Mouse (Mus musculus): Measurements from ENCODE around the gene Arfip1. TPM values are rescaled to one million over a fixed set of nuclear protein-coding genes. Genes with fewer than 3 reads are reported as not detected.

The Arfip1 gene
- total and polyA plus RNA-seq, 3 experiments: 6.3 to 52.1 (median 50.7) TPM

DNA sequence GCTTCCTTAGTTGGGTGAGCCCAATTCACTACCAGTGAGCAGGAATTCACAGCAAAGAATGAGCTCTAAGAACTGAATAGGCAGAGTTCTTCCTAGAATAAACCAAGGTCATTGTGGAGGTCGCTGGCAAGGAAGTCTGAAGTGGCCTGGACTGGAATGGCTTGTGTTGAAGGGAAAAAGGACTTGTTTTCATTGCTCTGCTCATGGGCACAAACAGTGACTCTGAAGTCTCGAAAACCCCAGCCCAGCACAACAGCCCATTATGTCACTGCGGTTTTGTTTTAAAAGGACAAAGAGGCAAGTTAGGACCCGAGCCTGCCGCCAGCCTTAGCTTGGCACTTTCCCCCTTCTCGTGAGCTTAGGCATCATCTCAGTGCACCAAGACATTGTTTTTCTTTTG, 93.7 kb downstream of the Arfip1 start:
- DNase-seq: peak; percentile 43

DNA sequence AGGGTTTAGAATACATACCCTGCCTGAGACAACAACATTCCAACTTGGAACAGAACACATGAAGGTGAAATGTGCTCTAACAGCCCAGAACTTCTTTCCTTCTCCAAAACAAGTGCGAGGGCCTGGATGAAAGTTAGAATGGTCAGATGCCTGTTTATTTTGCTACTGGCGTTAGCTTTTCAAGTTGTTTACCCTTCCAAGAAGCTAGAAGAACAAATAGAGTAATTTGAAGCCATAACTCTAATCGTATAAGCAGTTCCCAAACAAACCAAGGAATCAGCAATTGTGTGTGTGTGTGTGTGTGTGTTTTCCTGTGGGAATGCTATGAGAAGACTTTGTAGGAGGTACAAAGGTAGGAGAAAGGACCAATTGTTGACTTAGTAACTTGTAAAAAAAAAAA, 97.5 kb downstream of the Arfip1 start:
- no peak for DNase-seq

DNA sequence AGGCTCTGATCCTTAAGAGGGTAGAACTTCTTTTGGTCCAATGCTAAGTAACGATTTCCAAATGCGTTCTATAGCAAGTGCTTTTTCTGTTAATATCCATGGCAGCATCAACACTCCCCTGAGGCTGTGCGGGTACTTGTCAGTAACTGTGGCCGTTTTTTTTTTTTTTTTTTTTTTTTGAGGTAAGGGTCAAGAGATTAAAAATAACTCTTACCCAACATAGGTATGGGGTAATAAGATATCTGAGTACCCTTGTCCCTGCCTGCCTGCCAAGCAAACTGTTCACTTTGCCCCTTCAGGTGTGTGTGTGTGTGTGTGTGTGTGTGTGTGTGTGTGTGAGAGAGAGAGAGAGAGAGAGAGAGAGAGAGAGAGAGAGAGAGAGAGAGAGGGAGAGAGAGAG, 98.1 kb downstream of the Arfip1 start:
- no peak for DNase-seq

DNA sequence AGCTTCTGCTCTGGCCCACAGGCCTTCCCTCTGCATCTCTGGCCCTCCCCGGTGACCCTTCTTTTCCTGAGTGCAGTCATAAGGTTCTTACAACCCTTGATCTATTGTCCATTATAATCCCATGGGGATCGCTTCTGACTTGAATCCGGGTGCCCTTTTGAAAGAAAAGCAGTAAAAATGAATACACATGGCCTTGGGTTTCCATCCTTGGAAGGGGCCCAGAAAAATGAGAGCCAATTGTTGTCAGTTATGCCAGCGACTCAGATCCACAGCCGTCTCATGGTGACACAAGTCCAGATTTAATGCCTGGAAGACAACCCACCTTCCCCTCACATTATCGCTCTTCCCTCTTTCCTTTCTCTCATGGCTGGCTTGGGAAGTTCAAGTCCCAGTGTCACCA, 100.3 kb downstream of the Arfip1 start:
- DNase-seq: peak; percentile 84

DNA sequence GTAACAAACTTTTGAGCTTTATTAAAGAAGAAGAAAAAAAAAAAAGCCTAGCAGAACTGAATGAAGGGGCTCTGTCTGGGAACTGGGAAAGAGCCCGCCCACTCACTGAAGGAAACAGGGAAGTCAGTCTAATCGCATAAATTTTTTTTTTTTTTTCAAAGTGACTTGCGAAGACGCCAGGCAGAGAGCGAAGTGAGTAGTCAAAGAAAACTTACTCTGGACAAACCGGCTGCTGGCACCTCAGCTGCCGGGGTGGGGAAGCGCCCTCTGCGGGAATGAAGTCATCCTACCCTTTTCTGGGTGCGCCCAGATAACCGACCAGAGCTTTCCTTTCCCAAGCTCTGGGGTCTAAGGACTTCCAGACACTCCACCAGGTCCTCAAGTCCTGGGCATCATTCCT, 101.3 kb downstream of the Arfip1 start:
- peak; percentile 62 for DNase-seq

DNA sequence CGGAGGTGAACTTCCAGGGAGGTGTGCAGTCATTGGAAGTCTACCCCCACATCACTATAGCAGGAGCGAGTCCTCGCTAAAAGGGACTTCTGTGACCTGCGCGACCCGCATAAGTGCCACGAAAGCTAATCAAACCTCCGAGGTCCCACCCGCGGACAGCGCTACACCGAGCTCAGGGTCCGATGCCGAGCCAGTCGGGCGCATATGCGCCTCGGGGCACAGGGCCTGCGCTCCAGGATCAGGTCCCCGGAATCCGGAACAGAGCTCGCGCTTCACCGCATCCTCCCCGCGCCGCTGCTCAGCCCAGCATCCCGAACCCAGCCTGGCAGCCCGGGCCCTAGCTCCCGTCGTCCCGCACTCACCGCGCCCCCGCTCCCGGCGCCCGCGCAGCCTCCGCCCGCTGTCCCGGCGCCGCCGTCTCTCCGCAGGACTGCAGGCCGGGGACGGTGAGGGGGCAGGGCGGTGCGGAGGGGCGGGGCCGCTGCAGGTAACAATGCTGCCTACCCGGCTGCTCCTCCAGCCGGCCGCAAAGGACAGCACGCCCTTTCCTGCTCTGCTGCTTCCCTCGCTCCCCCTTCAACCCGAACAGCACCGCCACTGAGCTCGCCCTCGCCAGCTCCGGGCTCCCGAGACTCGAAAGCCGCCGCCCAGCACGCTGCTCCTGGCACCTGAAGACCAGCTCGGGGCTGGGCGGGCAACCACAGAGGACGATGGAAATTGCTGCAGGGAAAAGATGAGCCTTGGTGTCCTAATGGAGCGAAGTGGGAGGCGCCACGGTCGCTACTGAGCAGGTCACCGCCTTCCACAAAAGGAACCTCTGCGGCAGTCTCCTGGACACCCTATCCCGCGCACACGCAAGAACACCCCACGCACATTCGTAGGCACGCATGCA, 102.2 kb downstream of the Arfip1 start, which contains the start of gene Fhdc1:
Gene Fhdc1 (minus strand): TSS at position 424 of the 892 bp plus-strand sequence.
- DNase-seq: peak; percentile 78

DNA sequence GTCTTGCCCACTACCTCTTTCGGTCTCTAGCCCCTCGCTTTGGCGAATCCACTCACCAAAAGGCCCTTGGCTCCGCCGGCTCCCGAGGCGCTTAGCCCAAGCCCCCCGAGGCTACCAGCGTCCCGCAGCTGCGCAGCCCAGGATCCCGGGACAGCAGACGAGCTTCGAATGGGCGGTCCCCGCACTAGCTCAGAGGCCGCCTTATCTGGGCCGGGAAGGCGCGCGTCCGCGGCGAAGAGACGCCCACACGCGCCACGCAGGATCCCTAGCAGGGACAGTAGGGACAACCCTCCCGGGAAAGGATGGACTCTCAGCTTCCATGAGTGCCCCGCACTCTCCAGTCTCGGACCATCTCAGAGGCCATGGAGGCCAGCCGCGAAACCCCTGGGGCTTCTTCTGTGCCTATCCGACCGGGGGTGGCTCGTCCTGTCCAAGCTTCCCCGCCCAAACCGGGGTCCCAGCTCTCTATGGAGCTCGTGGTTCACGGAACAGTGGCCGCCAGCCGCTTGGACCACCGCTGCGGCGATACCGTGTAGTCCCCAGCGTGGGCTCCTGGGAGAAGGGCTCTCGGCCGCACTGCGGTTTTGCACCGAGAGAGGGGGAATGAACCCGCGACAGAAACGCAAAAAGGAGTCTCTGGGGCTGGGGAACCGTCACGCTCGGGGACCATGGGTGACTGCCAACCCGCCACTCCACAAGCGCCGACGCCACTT, 103.0 kb downstream of the Arfip1 start:
- peak; percentile 82 for DNase-seq

DNA sequence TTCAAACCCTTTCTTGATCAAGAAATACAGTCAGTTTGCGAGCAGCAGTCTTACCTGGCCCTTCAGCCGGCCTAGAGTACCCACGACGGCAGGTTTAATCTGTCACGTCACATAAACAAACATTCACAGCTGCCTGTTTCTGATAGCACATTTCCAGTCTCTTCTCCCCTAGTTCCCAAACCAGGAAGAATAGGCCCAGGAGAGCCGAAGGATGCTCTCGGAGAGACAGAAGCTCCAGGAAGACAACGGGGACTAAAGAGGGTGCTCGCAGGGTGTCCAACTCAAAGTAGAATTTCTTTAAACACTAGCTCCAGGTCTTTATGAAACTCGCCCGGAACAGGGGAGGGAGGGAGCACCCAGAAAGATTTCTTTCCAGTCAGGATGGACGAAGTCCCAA, 103.5 kb downstream of the Arfip1 start:
- DNase-seq: no peak

DNA sequence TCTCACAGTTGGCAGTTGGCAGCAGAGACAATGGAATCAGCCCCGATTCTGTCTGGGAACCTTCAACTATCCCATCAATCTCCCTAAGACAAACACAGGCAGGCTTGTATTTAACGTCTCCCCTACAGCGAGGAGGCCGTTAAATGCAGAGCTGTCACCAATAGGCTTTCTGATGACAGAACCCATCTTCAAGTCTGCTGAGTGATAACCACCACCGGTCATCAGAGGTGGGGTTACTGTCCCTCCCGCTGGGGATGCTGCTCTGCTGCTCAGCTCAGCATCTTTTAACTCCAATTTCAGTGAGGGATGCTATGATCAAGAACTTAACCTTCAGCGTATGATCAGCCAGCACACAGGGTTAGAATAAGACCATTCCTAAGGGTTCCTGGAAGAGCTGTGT, 104.2 kb downstream of the Arfip1 start:
- DNase-seq: no peak

DNA sequence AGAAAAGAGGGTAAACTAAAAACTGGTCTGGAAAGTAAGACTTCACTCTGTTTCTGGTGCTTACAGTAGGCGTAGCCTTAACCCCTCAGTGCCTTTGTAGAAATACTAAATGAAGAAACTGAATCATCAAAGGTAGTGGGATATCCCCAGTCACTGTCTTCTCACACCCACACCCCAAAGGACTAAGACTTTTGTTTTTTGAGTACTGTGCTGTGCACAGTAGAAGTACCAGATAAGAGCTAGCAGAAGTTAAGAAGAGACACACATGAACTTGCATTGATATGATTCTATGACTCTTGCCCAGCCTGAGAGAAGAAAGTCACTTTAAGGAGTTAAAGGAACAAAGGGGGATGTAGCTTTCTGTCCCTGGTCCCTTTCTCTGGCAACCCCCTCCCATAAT, 104.9 kb downstream of the Arfip1 start:
- no peak for DNase-seq

DNA sequence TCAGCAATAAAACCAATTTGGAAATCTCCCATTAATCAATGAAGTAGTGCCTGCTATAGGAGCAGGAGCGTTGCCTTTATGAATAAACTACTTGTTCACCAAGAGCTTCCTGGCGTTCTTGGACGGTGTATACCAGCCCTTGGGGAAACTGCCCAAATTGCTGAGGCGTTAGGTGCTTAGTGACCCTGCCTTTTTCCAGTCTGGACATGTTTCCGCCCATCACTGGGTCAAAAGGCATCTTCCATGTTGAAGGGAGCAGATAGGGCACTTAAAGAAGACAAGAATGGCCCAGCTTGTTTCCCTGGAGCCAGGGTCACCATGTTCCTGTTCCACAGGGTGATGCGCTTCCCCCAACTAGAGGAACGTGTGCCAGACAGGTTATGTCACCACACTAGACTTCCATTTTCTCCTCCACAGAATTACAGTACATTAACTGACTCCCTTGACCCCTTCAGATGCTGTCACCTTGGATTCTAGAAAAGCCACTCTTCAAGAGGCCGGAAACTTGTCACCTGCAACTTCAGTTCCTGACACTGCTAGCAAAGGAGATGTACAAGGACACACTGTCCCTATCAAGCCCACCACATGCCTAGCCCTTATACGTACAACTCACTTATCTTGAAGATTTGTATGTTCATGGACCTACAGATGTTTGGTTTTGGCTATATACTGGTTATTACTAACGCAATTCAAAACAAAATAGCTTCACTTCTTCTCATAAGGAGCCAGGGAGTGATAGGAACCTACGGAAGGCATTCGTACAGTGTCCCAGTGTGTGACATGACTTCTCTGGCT, 107.2 kb downstream of the Arfip1 start:
- no peak for DNase-seq

DNA sequence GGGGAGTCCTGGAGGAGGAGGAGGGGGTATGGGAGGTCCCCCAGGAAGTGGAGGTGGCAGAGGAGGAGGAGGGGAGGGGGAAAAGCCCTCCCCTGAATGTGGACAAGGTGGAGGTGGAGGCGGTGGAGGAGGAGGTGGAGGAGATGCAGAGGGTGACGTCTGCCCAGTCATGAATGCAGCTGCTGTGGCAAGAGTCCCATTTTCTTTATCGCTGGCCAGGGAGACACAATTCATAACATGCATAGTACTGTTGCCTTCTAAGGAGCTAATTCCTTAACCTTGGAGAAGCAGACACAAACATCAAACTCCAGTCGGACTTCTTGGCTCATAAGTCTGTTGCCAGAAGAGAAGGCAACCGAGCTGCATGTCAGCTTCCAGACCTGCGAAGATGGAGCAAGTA, 108.0 kb downstream of the Arfip1 start:
- no peak for DNase-seq

DNA sequence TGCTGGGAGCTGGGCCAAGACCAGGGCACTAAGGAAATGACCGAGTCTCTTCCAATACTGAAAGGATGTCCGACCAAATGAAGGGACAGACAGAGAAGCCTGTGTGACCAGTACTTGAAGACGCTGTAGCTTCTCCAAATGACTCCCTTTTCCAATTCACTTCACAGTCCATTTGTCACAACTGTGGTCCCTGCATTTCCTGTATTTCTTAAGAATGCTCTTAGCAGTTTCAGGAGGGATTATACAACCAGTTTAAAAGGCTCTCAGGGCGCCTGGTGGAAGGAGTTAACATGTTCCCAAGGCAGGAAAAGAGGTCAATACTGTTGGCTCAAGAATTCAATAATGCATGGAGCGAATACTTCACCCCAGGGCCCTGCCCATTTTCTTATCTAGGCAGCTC, 109.5 kb downstream of the Arfip1 start:
- DNase-seq: no peak

DNA sequence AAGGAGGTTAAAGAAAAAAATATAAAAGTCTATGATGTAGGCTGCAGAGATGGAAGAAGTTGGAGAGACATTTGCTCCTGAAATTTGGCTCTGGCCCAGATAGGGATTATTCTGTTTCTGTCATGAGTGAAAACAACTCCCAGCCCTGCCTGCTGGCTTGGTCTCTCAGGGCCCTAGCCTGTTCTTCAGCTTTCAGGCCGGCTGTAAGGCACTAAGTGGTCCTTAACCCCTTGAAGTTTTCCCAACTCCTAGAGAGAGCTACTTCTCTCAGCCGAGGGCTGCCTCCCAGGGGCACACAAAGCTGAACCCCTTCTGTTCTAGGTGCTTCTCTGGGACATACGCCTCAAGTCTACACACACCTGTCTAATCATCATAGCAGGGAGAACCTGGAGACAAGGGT, 109.9 kb downstream of the Arfip1 start:
- DNase-seq: no peak

DNA sequence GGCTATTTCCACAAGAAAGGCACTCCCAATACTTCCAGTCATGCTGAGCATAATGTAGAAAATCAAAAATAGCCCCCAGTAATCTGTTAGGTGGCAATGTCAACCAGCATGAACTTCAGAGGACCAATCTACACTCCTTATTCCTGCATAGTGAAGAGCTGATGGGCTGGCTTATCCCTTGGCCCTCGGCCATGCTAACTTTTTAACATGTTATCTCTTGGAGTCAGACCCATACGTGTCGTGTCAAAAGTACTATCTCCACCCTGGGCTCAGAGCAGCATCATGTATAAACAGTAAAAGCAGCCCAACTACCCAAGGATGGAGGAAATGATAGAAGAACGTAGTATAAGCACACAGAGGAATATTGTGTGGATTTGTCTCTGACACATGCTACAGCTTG, 111.3 kb downstream of the Arfip1 start:
- no peak for DNase-seq

DNA sequence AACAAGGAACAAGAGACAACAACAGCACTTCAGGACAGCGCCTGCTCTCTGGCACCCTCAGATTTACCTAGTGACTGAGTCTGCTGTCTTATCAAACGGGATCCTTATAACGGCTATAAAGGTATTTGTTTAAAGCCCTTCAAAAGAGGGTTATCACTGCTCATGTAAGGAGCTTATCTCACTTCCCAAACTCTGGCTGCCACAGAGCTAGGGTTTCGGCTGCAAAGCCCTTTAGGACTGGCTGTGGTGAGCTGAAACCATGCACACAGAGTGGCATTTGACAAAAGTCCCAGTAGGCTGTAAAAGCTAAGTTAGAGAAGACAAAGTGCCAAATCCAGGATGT, 114.3 kb downstream of the Arfip1 start:
- no peak for DNase-seq

DNA sequence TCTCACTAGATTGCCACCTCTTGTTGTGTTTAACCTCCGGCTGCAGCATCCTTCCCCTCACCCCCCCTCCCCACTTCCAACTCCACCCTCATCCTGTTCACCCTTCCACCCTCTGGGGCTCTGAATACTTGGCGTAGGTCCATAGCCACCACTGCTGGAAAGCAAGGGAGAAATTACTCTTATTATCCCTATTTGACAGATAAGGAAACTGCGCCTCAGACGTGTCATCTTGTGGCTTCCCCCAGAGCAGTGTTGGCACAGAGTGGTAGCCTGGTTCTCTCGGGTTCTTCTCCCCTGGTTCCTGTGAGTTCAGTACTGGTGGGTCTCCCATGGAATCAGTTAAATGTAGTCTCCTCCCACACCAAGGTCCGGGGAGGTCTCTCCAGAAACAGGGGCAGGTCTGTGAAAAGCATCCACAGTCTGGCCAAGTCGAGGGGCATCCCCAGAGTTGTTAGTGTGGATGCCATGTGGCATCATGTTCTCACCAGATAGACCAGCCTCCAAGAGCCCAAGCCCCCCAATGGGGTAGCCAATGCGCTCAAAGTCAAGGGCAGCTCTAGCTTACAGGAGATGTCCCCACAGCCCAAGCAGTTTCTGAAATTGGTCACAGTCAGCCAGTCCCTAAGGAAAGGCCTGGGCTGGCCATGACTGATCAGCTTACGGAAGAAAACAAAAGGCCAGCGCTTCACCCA, 114.9 kb downstream of the Arfip1 start:
- DNase-seq: peak; percentile 41

DNA sequence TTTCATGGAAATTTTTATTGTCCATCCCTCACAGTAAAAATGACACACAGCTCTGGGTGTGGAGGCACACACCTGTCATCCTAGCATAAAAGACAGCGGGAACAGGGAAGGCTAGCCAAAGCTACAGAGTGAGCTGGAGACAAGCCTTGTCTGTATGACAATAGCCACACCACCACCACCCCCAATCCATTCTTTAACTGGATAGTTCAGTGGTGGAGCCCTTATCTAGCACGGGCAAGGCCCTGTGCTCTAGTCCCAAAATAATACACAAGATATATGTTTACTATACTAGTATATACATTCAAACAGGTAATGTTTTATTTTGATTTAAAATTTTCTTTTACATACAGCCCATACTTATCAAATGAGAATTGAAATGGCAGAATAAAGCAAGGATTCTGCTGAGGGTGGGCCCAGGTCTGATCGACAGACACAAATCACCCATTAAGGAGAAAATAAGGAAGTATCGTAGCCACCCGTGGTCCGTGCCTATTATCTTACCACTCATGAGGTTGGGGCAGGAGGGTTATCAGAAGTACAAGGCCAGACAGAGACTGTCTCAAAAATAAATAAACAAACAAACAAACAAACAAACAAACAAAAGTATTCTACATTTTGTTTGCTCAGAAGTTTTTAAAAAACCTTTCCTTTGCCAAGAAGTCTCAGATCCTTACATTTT, 116.5 kb downstream of the Arfip1 start:
- DNase-seq: no peak

DNA sequence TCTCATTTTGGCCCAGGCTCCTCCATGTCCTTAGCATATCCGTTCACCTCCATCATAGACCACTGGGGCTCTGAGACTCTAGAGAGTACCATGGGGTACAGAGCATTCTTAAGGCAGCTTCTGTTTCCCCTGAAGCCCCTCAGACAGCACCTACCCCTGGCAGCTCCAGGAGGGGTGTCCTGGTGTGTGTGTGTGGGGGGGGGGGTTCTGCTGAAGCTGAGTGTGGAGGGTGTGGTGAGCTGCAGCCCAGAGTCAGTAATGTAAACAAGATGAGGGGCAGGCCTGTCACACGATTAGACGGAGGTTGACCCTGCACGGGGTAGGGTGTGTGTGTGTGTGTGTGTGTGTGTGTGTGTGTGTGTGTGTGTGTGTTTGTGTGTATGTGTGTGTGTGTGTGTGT, 120.7 kb downstream of the Arfip1 start:
- no peak for DNase-seq

DNA sequence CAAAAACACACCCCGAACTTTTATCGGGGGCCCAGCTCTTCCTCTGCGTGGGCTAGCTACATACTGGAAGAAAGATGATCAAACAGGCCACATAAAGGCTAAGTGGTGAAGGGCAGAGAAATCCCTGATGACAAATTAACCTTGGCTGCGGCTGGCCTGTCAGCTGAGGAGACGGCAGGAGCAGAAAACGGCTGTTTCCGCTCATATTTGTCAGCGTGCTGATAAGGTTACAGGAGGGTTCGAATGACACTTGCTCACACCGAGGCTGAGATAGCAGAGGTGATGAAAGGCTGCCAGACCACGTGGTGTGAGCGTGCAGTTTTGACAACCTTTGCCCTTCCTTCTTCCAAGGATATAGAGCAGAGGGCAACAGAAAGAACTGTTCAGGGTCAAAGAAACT, 121.5 kb downstream of the Arfip1 start:
- peak; percentile 88 for DNase-seq

DNA sequence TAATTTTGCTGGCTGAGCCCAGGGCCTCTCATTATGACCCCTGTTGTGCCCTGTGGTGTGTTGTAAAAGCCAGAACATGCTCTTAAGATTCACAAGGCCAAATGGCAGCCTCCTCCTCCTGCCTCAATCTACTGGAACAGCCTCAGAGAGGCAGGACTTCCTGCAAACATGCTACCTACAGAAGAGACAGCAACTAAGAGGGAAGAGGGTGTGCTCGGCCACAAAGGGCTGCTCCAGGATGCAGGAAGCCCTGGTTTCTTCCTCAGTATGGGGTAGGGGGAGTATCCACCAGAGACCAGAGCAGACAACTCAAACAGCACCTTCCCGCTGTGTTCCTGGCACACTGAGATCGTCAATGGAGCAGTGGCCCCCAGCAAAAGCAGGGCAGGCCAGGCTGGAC, 121.9 kb downstream of the Arfip1 start:
- DNase-seq: peak; percentile 27
